Mouse (Mus musculus) liver, adult 2 months (tissue): ENCODE results near the gene Ube2d2b. TPM values are rescaled to one million over a fixed set of nuclear protein-coding genes. Genes with fewer than 3 reads are reported as not detected.

Experiments used
- DNase-seq: peaks from one replicate; pipeline ENCODE4 v3.0.0-alpha.2; 2011; ENCODE audit warnings: low read depth, low spot score; ENCODE audit errors: extremely low read depth
- H3K27ac ChIP-seq: fragments of 200-500 bp; replicated peaks from 2 replicates; pipeline ENCODE4 v1.5.1; 2012; ENCODE audit warnings: low read depth, mild to moderate bottlenecking, control low read depth, inconsistent platforms, low read length; ENCODE audit not compliant: insufficient read depth
- H3K27me3 ChIP-seq: fragments of 200-500 bp; 2 replicates; pipeline ENCODE4 v1.6.1; 2012; ENCODE audit warnings: mild to moderate bottlenecking, moderate library complexity, low read length, inconsistent platforms; ENCODE audit not compliant: control insufficient read depth, insufficient read depth
- H3K36me3 ChIP-seq: fragments of 200-500 bp; 2 replicates; pipeline ENCODE4 v1.6.1; 2012; ENCODE audit warnings: low read length, inconsistent platforms; ENCODE audit not compliant: control insufficient read depth, insufficient read depth
- H3K4me1 ChIP-seq: fragments of 200-500 bp; 2 replicates; pipeline ENCODE4 v1.6.1; 2011; ENCODE audit warnings: low read length; ENCODE audit not compliant: control insufficient read depth, insufficient read depth
- H3K4me3 ChIP-seq: fragments of 200-500 bp; 2 replicates; pipeline ENCODE4 v1.5.1; 2011; ENCODE audit warnings: low read depth, mild to moderate bottlenecking, control low read depth, low read length, moderate library complexity; ENCODE audit not compliant: insufficient read depth
- H3K79me2 ChIP-seq: fragments of 200-500 bp; 2 replicates; pipeline ENCODE4 v1.6.1; 2012; ENCODE audit warnings: inconsistent platforms, mild to moderate bottlenecking, low read length, moderate library complexity; ENCODE audit not compliant: control insufficient read depth, insufficient read depth
- H3K9ac ChIP-seq: fragments of 200-500 bp; 2 replicates; pipeline ENCODE4 v1.6.1; 2012; ENCODE audit warnings: low read depth, mild to moderate bottlenecking, control low read depth, inconsistent platforms, low read length
- CTCF ChIP-seq: fragments of 200-500 bp; IDR thresholded peaks from 2 replicates; pipeline ENCODE4 v1.5.1; 2011; ENCODE audit warnings: low read depth, low read length, control low read depth
- POLR2A ChIP-seq: fragments of 200-500 bp; IDR thresholded peaks from 2 replicates; pipeline ENCODE4 v1.6.1; 2011; ENCODE audit warnings: low read length, control low read depth; ENCODE audit not compliant: insufficient read depth; ENCODE audit errors: extremely low read depth
- whole genome bisulfite sequencing: fragments of 180-500 bp; shearing (Covaris S2); methylation state at CpG from one replicate; pipeline ENCODE4 v1.1.7; 2018; 5-methylcytosine and 5-hydroxymethylcytosine counted together
- polyA plus RNA-seq: library from polyadenylated mRNA; depleted of rRNA; stranded (reverse); fragments of >200 nt; gene quantifications from 2 replicates; pipeline ENCODE4 v1.2.3, GENCODE M21; 2012; rRNA removed
- total RNA-seq: library from RNA; depleted of rRNA; stranded (reverse); fragments of >200 nt; gene quantifications from 2 replicates; pipeline ENCODE4 v1.2.3, GENCODE M21; 2014; rRNA removed

Gene Ube2d2b
- total RNA-seq (not detected in 2 replicates), polyA plus RNA-seq (not detected in 2 replicates)

DNA sequence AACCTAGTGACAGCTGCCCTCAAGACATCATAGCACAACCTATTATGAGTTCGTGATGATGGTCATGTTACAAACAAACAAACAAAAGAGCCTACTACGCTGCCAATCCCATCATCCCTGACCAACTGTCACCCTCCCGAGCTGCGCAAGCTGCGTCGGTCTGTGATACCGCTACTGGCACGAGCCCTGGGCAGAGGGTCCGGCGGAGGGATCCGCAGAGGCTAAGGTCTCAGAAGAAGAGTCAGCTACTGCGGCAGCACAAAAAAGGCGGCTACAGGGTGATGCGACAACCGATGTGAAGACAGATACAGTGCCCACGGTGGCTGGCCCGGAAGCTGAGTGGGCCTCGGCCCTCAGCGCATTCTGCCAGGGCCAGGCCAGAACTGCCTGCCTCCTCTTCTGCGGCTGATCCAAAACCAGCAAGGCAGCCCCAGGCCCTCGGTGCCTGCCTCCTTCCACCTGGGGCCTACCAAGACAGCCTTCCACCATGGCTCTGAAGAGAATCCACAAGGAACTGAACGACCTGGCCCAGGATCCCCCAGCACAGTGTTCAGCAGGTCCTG is at the start of gene Ube2d2b:
Ube2d2b (plus strand) TSS at position 102 of the 563 bp plus-strand sequence.
- peaks cover 26% of the 10 kb centered on the region for H3K4me1 ChIP-seq
- no peak within 1 kb of the TSS for H3K27ac ChIP-seq
- H3K79me2 ChIP-seq, result peaks cover 34% of the 10 kb centered on the region
- no peak within 1 kb of the TSS for H3K9ac ChIP-seq
- no peak within 1 kb of the TSS for H3K4me3 ChIP-seq
- 94% methylated on average over 22 of the region's 22 CpGs for WGBS
- H3K36me3 ChIP-seq, result peaks cover 4% of the 10 kb centered on the region; the same call in 1 of the 2 replicates
- H3K27me3 ChIP-seq, result no peaks in the 10 kb centered on the region
- TF ChIP-seq POLR2A (no peak), CTCF (no peak)
- DNase-seq, result no peak

DNA sequence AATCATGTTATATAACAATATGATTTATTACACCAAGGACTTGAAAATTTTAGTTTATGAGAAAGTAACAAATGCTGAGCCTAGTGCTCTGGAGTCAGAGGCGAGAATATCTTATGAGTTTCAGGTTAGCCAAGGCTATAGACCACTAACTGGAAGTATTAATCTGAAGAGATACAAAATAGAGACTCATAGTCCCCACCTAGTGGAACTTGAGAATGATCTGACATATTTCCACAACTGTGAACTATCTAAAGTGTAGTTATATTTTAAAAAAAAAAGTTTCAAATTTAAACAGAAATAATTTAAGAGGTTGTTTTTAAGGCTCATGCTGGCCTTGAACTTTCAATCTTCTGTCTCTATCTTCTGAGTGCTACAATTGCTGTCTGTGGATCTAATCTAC is 47.5 kb upstream of the Ube2d2b start:
- no peak overlapping the region for H3K9ac ChIP-seq
- whole genome bisulfite sequencing, result 93% methylated on average over 1 of the region's 1 CpGs
- no peak for TF ChIP-seq CTCF
- TF ChIP-seq POLR2A, result no peak
- H3K36me3 ChIP-seq, result peaks cover 43% of the 10 kb centered on the region
- no peak for DNase-seq
- no peaks in the 10 kb centered on the region for H3K4me1 ChIP-seq
- H3K27me3 ChIP-seq, result no peaks in the 10 kb centered on the region
- no peak overlapping the region for H3K27ac ChIP-seq
- H3K4me3 ChIP-seq, result no peak overlapping the region
- no peaks in the 10 kb centered on the region for H3K79me2 ChIP-seq

DNA sequence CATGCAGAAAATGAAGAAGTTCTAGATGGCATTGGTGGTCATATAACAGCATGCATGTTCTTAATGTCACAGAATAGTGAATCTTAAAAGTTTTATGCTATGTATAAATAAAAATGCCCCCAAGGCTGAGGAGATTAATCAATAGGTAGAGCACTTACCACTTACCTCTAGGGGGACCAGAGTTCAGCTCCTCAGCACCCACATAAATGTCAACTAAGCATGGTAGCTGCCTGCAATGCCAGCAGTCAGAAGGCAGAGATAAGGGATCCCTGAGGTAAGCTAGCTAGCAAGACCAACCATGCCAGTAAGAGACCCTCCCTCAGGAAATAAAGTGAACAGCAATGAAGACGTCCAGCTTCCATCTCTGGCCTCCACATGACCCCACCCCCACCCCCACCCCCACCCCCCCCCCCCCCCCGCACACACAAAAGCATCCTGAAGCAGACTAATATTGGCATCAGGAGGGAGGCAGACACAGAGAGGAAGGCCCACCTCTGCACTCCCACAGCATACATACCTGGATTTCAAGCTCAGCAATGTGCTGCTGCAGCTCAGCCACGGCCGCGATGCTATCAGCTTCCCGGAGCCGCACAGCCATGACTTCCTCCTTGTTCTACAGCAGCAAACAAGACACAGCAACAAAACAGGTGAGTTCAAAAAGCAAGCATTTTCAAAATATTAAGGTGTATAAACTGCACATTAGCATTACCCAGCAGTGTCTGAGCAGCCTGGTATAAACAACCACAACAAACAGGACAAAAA is 42.0 kb upstream of the Ube2d2b start:
- peaks cover 46% of the 10 kb centered on the region for H3K36me3 ChIP-seq

DNA sequence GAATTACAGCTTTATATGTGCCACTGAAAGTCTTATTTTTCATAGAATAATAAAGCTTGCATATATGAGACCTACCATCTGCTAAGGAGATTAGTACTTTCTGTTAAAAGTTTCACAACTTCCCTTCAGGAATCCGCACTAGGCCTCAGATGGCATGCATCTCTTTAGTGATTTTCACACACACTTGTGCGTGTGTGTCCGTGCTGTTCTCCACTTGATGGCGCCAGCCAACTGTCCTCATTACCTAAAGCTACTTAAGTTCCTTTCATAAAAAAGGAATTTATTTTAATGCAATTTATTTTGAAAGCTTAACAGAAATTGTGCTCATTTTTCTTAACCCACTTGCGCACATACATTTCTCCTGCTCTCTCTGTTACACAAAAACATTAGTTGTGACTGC is 40.4 kb upstream of the Ube2d2b start:
- Histone ChIP-seq H3K27ac (no peak overlapping the region), H3K4me1 (peaks cover 2% of the 10 kb centered on the region; the same call in 1 of the 2 replicates), H3K27me3 (no peaks in the 10 kb centered on the region), H3K4me3 (no peak overlapping the region), H3K9ac (no peak overlapping the region), H3K79me2 (no peaks in the 10 kb centered on the region), H3K36me3 (peaks cover 46% of the 10 kb centered on the region)
- 81% methylated on average over 5 of the region's 5 CpGs for WGBS
- no peak for DNase-seq
- TF ChIP-seq POLR2A (no peak), CTCF (peak; percentile 38; the same call in 1 of the 2 replicates)

More for the DNA sequence above, 42.0 kb upstream of the Ube2d2b start:
- DNase-seq, result no peak
- 88% methylated on average over 7 of the region's 7 CpGs for WGBS
- no peak overlapping the region for H3K4me3 ChIP-seq
- H3K27ac ChIP-seq, result no peak overlapping the region
- H3K9ac ChIP-seq, result no peak overlapping the region
- no peaks in the 10 kb centered on the region; the same call in 1 of the 2 replicates for H3K4me1 ChIP-seq
- H3K79me2 ChIP-seq, result no peaks in the 10 kb centered on the region
- no peaks in the 10 kb centered on the region for H3K27me3 ChIP-seq
- no peak for TF ChIP-seq CTCF

DNA sequence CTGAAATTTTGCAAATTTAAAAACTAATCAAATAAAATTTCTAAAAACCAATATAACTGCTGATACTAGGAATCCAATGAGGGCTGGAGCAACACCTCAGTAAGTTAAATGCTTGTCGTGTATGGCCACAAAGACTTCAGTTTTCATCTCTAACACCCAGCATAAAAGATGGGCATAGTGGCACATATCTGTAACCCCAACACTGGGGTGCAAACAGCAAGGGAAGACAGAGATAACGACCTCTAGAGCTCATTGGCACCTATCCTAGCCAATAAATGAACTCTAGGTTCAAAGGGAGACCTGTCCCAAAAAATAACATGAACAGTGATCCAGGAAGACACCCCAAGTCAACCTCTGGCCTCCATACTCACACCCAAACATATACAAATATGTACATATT is 37.9 kb upstream of the Ube2d2b start:
- Histone ChIP-seq H3K36me3 (peaks cover 48% of the 10 kb centered on the region), H3K27ac (no peak overlapping the region), H3K4me3 (no peak overlapping the region), H3K9ac (no peak overlapping the region), H3K79me2 (0 out of 2 replicates have a peak, but pooled peaks cover 4% of the 10 kb centered on the region), H3K4me1 (peaks cover 2% of the 10 kb centered on the region; the same call in 1 of the 2 replicates), H3K27me3 (no peaks in the 10 kb centered on the region)
- TF ChIP-seq POLR2A (no peak), CTCF (no peak)
- 61% methylated on average over 2 of the region's 2 CpGs for WGBS
- no peak for DNase-seq

DNA sequence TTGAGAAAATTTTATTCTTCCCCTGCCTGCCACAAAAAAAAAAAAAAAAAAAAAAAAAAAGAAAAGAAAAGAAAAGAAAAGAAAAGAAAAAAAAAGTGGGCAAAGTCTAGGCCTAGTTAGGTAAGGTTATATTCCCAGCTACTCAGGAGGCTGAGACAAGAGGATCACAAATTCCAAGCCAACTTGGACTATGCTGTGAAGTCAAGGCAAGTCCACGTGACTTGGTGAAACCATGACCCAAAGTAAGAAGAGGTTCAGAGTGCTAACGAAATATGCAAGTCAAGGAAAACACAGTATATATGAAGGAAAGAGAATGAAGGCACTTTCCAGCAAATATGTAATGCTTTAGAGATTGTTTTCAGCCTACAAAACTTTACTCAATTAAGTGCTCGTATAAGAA is 37.4 kb upstream of the Ube2d2b start:
- H3K9ac ChIP-seq, result no peak overlapping the region
- H3K27me3 ChIP-seq, result no peaks in the 10 kb centered on the region
- H3K36me3 ChIP-seq, result peaks cover 47% of the 10 kb centered on the region
- H3K4me3 ChIP-seq, result no peak overlapping the region
- DNase-seq, result peak; percentile 43
- H3K79me2 ChIP-seq, result 0 out of 2 replicates have a peak, but pooled peaks cover 4% of the 10 kb centered on the region
- WGBS, result 82% methylated on average over 3 of the region's 3 CpGs
- TF ChIP-seq CTCF, result no peak
- TF ChIP-seq POLR2A, result no peak
- H3K27ac ChIP-seq, result no peak overlapping the region
- peaks cover 2% of the 10 kb centered on the region; the same call in 1 of the 2 replicates for H3K4me1 ChIP-seq
